Mouse (Mus musculus): ENCODE measurements around the gene Gss. TPM values are rescaled to one million over a fixed set of nuclear protein-coding genes. Genes with fewer than 3 reads are reported as not detected.

Gss gene
- total and polyA plus RNA-seq, 3 experiments, result 13.0 to 14.0 (median 14.0) TPM

DNA sequence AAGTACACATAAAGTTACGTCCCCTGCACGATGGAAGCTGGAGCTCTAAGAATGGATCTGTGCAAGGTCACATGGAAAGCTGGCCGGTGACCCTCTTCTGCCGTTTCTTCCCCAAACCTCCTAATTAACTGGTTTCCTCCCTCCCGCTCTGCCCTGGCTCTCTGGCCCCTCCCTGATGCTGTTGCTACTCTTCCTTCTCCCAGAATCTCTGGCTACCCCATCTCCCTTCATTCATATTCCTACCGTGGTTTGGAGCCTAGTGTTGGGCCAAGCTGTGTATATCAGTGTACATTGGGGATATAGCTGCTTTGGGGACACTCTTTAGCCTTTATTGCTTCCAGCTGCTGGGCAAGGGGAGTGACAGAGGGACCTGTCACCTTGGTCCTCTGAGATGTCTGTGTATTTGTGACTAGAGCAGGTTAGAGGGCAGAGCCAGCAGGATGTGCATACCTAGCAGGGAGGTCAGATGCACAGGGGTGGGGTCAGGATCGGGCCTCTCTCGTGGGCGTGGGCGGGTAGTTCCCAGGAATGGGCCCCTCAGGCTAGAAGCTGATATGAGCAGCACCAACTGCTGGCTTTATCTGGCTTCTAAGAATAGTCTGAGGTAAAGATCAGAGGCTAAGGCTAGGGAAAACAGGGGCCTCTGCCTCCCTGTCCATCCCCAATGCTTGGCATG is 12.1 kb upstream of the Gss start:
- Histone ChIP-seq H3K36me3 (ENCODE audit: control insufficient read depth, insufficient read depth, low read length) (no peaks in the 10 kb centered on the region), H3K27me3 (ENCODE audit: control insufficient read depth, insufficient read depth, low read length) (no peaks in the 10 kb centered on the region), H3K9ac (ENCODE audit: low read depth, low read length) (no peak overlapping the region), H3K79me2 (replicated peaks; ENCODE audit: control insufficient read depth, insufficient read depth, low read length) (no peaks in the 10 kb centered on the region), H3K27ac (no peak overlapping the region), H3K4me3 (no peak overlapping the region), H3K4me1 (ENCODE audit: control insufficient read depth, insufficient read depth, low read length) (no peaks in the 10 kb centered on the region)
- no peak for DNase-seq
- intact Hi-C loops (cut with DNase I), result no loop called here
- whole genome bisulfite sequencing, result 29% methylated on average over 10 of the region's 10 CpGs
- no peak for TF ChIP-seq POLR2A (IDR thresholded peaks at IDR 0.05; ENCODE audit: insufficient read depth, low read depth, low read length)
- no peak for TF ChIP-seq EP300 (IDR thresholded peaks at IDR 0.05; ENCODE audit: insufficient read depth, low read depth, low read length)
- TF ChIP-seq CTCF (IDR thresholded peaks at IDR 0.05), result no peak

- Histone ChIP-seq H3K36me3 (ENCODE audit: control insufficient read depth, insufficient read depth, low read length) (no peaks in the 10 kb centered on the region), H3K9ac (ENCODE audit: low read depth, low read length) (no peak overlapping the region), H3K79me2 (replicated peaks; ENCODE audit: control insufficient read depth, insufficient read depth, low read length) (no peaks in the 10 kb centered on the region), H3K27ac (no peak overlapping the region), H3K4me1 (ENCODE audit: control insufficient read depth, insufficient read depth, low read length) (no peaks in the 10 kb centered on the region), H3K27me3 (ENCODE audit: control insufficient read depth, insufficient read depth, low read length) (no peaks in the 10 kb centered on the region), H3K4me3 (no peak overlapping the region)
- intact Hi-C loops (cut with DNase I), result no loop called here
- no peak for DNase-seq
- TF ChIP-seq CTCF (IDR thresholded peaks at IDR 0.05) (peak; percentile 54), EP300 (IDR thresholded peaks at IDR 0.05; ENCODE audit: insufficient read depth, low read depth, low read length) (no peak)
- 55% methylated on average over 3 of the region's 3 CpGs for WGBS
These were observed 11.1 kb upstream of the Gss start for GRCm38 (mm10) chr2:155603707-155604106.

GRCm38 (mm10) chr2:155595516-155595915 is 2.9 kb upstream of the Gss start:
- no peaks in the 10 kb centered on the region for H3K27me3 ChIP-seq (ENCODE audit: control insufficient read depth, insufficient read depth, low read length)
- DNase-seq, result no peak
- peaks cover 5% of the 10 kb centered on the region for H3K4me1 ChIP-seq (ENCODE audit: control insufficient read depth, insufficient read depth, low read length)
- no peak overlapping the region for H3K27ac ChIP-seq
- no peaks in the 10 kb centered on the region for H3K36me3 ChIP-seq (ENCODE audit: control insufficient read depth, insufficient read depth, low read length)
- WGBS, result 79% methylated on average over 6 of the region's 6 CpGs
- intact Hi-C loops (cut with DNase I), result no loop called here
- no peak for TF ChIP-seq EP300 (IDR thresholded peaks at IDR 0.05; ENCODE audit: insufficient read depth, low read depth, low read length)
- no peak for TF ChIP-seq POLR2A (IDR thresholded peaks at IDR 0.05; ENCODE audit: insufficient read depth, low read depth, low read length)
- no peak for TF ChIP-seq CTCF (IDR thresholded peaks at IDR 0.05)
- H3K4me3 ChIP-seq, result no peak overlapping the region
- no peaks in the 10 kb centered on the region for H3K79me2 ChIP-seq (replicated peaks; ENCODE audit: control insufficient read depth, insufficient read depth, low read length)
- H3K9ac ChIP-seq (ENCODE audit: low read depth, low read length), result no peak overlapping the region

DNA sequence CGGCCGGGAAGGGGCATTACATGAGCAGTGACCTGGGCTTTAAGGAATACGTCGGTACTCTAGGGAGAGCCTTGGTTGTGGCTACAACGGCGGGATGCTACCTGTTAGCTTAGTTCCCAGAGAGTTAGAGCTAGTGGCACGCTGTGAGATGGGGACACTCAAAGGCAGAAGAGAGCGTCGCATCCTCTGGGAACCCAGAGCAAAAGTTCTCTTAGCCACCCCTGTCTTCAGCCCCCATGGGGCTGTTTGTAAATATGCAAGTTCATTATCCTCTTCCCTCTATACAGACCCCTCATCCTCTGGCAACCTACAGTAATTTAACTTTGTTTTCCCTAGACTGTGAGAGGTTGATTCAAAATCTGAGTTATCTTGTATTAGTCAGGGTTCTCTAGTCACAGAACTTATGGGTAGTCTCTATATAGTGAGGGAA is 259 bp upstream of the Gss start:
- intact Hi-C loops (cut with DNase I), result no loop called here
- peak overlapping the region; percentile 68 for H3K4me3 ChIP-seq
- no peaks in the 10 kb centered on the region for H3K27me3 ChIP-seq (ENCODE audit: control insufficient read depth, insufficient read depth, low read length)
- no peak for DNase-seq
- H3K36me3 ChIP-seq (ENCODE audit: control insufficient read depth, insufficient read depth, low read length), result no peaks in the 10 kb centered on the region
- 2% methylated on average over 9 of the region's 9 CpGs for WGBS
- peak overlapping the region; percentile 91 for H3K27ac ChIP-seq
- H3K79me2 ChIP-seq (replicated peaks; ENCODE audit: control insufficient read depth, insufficient read depth, low read length), result no peaks in the 10 kb centered on the region
- TF ChIP-seq POLR2A (IDR thresholded peaks at IDR 0.05; ENCODE audit: insufficient read depth, low read depth, low read length), result peak; percentile 89
- peak; percentile 23; the same call in 1 of the 2 replicates for TF ChIP-seq CTCF (IDR thresholded peaks at IDR 0.05)
- TF ChIP-seq EP300 (IDR thresholded peaks at IDR 0.05; ENCODE audit: insufficient read depth, low read depth, low read length), result no peak
- H3K4me1 ChIP-seq (ENCODE audit: control insufficient read depth, insufficient read depth, low read length), result peaks cover 5% of the 10 kb centered on the region
- peak overlapping the region; percentile 76 for H3K9ac ChIP-seq (ENCODE audit: low read depth, low read length)

- 6% methylated on average over 6 of the region's 6 CpGs for WGBS
- no peak for TF ChIP-seq EP300 (IDR thresholded peaks at IDR 0.05; ENCODE audit: insufficient read depth, low read depth, low read length)
- no peak for TF ChIP-seq CTCF (IDR thresholded peaks at IDR 0.05)
- TF ChIP-seq POLR2A (IDR thresholded peaks at IDR 0.05; ENCODE audit: insufficient read depth, low read depth, low read length), result no peak
- no peaks in the 10 kb centered on the region for H3K27me3 ChIP-seq (ENCODE audit: control insufficient read depth, insufficient read depth, low read length)
- H3K4me3 ChIP-seq, result peak overlapping the region; percentile 68
- no peaks in the 10 kb centered on the region for H3K79me2 ChIP-seq (replicated peaks; ENCODE audit: control insufficient read depth, insufficient read depth, low read length)
- intact Hi-C loops (cut with DNase I), result no loop called here
- no peak for DNase-seq
- H3K27ac ChIP-seq, result peak overlapping the region; percentile 91
- peak overlapping the region; percentile 61 for H3K9ac ChIP-seq (ENCODE audit: low read depth, low read length)
- H3K4me1 ChIP-seq (ENCODE audit: control insufficient read depth, insufficient read depth, low read length), result peaks cover 5% of the 10 kb centered on the region
- H3K36me3 ChIP-seq (ENCODE audit: control insufficient read depth, insufficient read depth, low read length), result no peaks in the 10 kb centered on the region
These were observed 934 bp downstream of the Gss start for GRCm38 (mm10) chr2:155591676-155592075.

DNA sequence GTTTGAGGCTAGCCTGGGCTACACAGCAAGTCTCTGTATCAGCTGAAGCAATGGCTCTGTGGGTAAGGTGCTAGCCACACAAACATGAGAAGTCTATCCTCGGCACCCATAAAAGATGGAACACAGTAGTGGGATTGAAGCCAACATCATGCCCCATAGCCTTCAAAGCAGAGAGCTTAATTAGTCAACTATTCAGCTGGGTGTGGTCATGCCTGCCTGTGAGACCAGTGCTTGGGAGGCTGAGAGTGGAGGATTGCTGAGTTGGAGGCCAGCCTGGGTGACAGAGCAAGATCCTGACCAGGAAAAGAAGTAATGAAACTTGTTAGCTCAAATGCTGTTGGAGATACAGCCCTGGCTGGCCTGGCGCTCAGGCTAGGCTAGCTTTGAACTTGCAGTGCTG is 1.7 kb downstream of the Gss start:
- H3K36me3 ChIP-seq (ENCODE audit: control insufficient read depth, insufficient read depth, low read length), result no peaks in the 10 kb centered on the region
- H3K79me2 ChIP-seq (replicated peaks; ENCODE audit: control insufficient read depth, insufficient read depth, low read length), result no peaks in the 10 kb centered on the region
- intact Hi-C loops (cut with DNase I), result no loop called here
- no peak overlapping the region for H3K9ac ChIP-seq (ENCODE audit: low read depth, low read length)
- H3K4me3 ChIP-seq, result no peak overlapping the region
- 97% methylated on average over 2 of the region's 2 CpGs for WGBS
- H3K27me3 ChIP-seq (ENCODE audit: control insufficient read depth, insufficient read depth, low read length), result no peaks in the 10 kb centered on the region
- no peak for DNase-seq
- H3K4me1 ChIP-seq (ENCODE audit: control insufficient read depth, insufficient read depth, low read length), result peaks cover 5% of the 10 kb centered on the region
- H3K27ac ChIP-seq, result no peak overlapping the region
- TF ChIP-seq POLR2A (IDR thresholded peaks at IDR 0.05; ENCODE audit: insufficient read depth, low read depth, low read length) (no peak), CTCF (IDR thresholded peaks at IDR 0.05) (no peak), EP300 (IDR thresholded peaks at IDR 0.05; ENCODE audit: insufficient read depth, low read depth, low read length) (no peak)
